Mouse (Mus musculus) erythroblast, embryonic 14.5 days (primary cell): ENCODE data around the gene Lrp2.

Source experiments
- GATA1 ChIP-seq: IDR thresholded peaks from 2 replicates; pipeline ENCODE4 v1.6.1; 2012; ENCODE audit warnings: low read length, inconsistent platforms, mixed read lengths
- TAL1 ChIP-seq: IDR thresholded peaks from 3 replicates; pipeline ENCODE4 v1.6.1; 2012; ENCODE audit warnings: low read length, inconsistent platforms, mixed read lengths

DNA sequence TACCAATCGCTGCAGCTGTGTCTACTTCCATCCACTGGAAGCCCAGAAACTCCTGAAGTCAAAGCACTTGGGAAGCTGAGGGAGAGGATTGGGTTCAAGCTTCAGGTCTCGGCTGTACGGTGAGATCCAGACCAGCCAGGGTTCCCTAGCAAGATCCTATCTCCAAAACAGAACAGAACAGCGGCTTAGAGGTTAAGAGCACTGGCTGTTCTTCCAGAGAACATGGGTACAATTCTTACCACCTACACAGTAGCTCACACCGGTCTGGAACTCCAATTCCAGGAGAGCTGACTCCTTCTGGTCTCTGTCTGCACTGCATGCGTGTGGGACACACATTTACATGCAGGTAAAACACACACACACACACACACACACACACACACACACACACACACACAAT, 44.0 kb upstream of the Lrp2 start:
- no peak for TF ChIP-seq TAL1
- TF ChIP-seq GATA1 = no peak
